Mouse (Mus musculus) natural killer cell, adult 2 months (primary cell): ENCODE data around the gene Apoa2.

Experiments
- DNase-seq, 2 experiments: peaks; one replicate each; pipeline ENCODE4 v3.0.0; 2022; ENCODE audit warnings: low spot score in 2 of 2

Gene Apoa2

GRCm38 (mm10) chr1:171224857-171225256 is at the start of gene Apoa2:
Apoa2 (plus strand) TSS chr1:171225054.
- DNase-seq: no peak

- DNase-seq: no peak
Measured at GRCm38 (mm10) chr1:171179487-171180171, 45.2 kb upstream of the Apoa2 start.

GRCm38 (mm10) chr1:171183025-171183424 is 41.8 kb upstream of the Apoa2 start:
- DNase-seq: no peak

- DNase-seq: no peak
Measured at GRCm38 (mm10) chr1:171183620-171184019, 41.2 kb upstream of the Apoa2 start.

GRCm38 (mm10) chr1:171184314-171184713 is 40.5 kb upstream of the Apoa2 start:
- peak; percentile 41 to 57 for DNase-seq

- DNase-seq: no peak
Measured at GRCm38 (mm10) chr1:171185655-171186054, 39.2 kb upstream of the Apoa2 start.

GRCm38 (mm10) chr1:171187851-171188700 is 36.8 kb upstream of the Apoa2 start:
- no peak for DNase-seq

- no peak for DNase-seq
Measured at GRCm38 (mm10) chr1:171189046-171189445, 35.8 kb upstream of the Apoa2 start.

- DNase-seq: no peak
Measured at GRCm38 (mm10) chr1:171189476-171190114, 35.3 kb upstream of the Apoa2 start.

GRCm38 (mm10) chr1:171190832-171191231 is 34.0 kb upstream of the Apoa2 start:
- DNase-seq: no peak

- DNase-seq: no peak
Measured at GRCm38 (mm10) chr1:171192283-171192682, 32.6 kb upstream of the Apoa2 start.

- DNase-seq: no peak
Measured at GRCm38 (mm10) chr1:171193093-171193840, 31.6 kb upstream of the Apoa2 start.

GRCm38 (mm10) chr1:171193911-171194830 is 30.7 kb upstream of the Apoa2 start:
- no peak for DNase-seq

GRCm38 (mm10) chr1:171195046-171195822 is 29.6 kb upstream of the Apoa2 start:
- no peak for DNase-seq

GRCm38 (mm10) chr1:171195887-171196397 is 28.9 kb upstream of the Apoa2 start, which contains the start of gene Pcp4l1:
Pcp4l1 (minus strand) TSS chr1:171196268.
- peak in 1 of 2 experiments; percentile 12 for DNase-seq

GRCm38 (mm10) chr1:171199532-171199931 is 25.3 kb upstream of the Apoa2 start:
- DNase-seq: no peak

- DNase-seq: no peak
Measured at GRCm38 (mm10) chr1:171200769-171201168, 24.1 kb upstream of the Apoa2 start.

GRCm38 (mm10) chr1:171203471-171204248 is 21.2 kb upstream of the Apoa2 start:
- no peak for DNase-seq

GRCm38 (mm10) chr1:171204249-171204644 is 20.6 kb upstream of the Apoa2 start:
- no peak for DNase-seq
